Mouse (Mus musculus): ENCODE data around the gene Mettl21a.
A peak's percentile ranks its signal among the peaks of the same experiment; 100 is the strongest.
"Not testable (repeated sequence)": the region's sequence is repeated elsewhere in the genome, so short reads cannot be mapped to it uniquely, and the experiment has no call there.

Gene Mettl21a

DNA sequence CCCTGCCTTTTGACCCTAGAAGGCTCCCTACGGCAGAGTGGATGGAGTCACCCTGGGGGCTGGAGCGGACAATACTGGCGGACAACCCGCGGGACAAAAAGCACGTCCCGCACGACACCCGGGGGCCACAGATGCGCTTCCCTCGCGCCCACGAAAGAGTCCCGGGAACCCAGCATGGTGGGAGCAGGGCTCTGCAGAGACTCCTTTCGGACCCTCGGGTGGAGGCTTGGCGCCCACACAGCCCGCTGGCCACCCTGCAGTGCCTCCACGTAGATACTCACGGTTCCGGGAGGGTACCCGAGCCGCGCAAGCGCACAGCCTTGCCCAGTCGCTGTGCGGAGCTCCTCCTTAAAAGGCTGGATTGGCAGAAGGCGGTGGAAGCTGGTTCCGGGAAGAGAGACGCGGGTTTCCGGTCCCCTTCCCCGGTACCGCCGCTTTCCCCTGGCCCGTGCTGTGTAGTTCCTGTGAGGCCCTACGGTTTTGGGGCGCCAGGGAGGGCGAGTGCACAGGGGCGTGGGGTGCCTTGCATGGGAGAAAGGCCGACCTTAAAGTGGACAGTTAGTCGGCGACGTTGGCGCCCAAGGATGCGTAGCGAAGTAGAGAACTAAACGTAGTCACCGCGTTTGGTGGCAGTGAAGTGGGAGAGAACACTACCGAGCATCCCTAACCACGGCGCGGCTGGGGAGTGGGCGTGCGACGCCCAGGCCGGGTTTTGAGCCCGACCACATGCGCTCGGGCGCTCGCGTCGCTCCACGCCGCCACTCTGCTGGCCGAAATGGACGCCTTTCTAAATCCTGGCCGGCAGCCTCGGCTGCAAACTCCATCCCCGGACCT lies at the start of gene Mettl21a:
Mettl21a (minus strand) TSS at position 362 of the 834 bp plus-strand sequence.
- peak; percentile 98 for DNase-seq (ENCODE audit: low read depth, low spot score)

DNA sequence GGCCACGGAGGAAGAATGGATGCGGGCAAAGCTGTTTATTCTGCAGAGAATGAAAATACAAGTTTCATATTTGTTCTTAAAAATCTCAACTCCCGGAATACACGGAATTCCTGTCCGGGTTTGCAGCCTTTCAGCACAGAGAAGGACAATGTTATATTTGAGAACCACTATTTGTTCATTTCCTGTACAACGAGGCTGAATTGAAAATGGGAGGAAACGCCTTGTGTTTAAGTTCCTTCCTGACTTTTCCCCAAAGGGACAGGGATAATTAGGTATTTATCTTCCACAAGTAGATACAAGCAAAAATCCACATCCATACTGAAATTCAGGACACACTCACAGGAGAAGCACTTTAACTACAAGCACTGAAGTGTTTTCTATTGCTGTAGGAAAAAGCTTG lies 41.8 kb upstream of the Mettl21a start:
- no peak for DNase-seq (ENCODE audit: low read depth, low spot score)

- DNase-seq (ENCODE audit: low read depth, low spot score) = peak; percentile 25
Observed at GRCm38 (mm10) chr1:64656423-64657129, 39.5 kb upstream of the Mettl21a start.

GRCm38 (mm10) chr1:64655415-64655814 lies 38.4 kb upstream of the Mettl21a start:
- DNase-seq (ENCODE audit: low read depth, low spot score) = no peak

DNA sequence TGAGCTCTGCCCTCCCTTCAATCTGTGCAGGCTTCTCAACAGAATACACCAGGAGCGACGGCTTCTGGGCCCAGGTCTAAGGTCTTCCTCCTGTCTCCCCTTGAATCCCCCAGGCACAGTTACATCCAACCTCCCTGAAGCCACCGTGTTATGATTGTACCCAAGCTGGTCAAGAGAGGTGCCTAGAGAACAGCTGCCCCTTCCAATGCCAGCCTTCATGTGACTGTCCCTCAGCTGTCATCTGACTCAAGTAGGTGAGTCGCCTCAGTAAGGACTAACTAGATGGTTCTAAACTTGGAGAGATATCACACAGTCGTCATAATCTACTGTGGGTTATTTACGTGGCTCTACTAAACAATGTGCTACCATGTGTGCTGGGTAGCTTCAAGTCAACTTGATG lies 36.7 kb upstream of the Mettl21a start:
- no peak for DNase-seq (ENCODE audit: low read depth, low spot score)

DNA sequence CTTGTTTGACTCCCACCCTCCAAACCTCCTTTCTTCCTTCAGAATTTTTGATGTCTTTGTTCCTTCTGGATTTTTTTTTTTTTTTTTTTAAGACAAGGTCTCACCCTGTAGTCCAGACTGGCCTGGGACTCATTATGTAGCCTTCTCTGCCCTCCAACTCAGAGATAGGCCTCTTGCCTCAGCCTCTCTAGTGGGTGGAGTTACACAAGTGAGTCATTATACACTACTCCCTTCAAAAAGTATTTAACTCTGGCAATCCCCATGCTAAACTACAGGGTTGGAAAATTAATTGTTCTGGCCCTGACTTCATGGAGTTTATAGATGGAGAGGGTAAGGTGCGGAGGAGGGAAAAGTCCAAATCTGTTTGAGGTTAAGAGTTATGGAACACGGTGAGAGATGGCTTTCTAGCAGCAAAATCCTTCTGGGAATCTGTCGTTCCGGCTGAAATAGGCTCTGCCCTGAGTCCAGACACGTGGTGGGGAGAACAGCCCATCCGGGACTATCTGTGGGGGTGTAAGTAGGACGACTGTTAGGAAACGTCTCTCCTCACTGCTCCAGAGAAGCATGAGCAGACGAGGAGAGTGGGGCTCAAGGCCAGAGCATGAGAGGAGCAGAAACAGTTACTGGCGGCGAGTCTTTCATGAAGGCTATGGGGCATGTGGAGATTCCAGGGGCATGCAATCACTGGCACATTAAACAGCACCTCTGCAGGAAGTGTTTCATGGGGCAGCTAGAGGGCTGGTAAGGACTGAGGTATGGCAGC lies 32.5 kb upstream of the Mettl21a start:
- DNase-seq (ENCODE audit: low read depth, low spot score) = no peak

- DNase-seq (ENCODE audit: low read depth, low spot score) = peak; percentile 29
Observed at GRCm38 (mm10) chr1:64644513-64644912, 27.5 kb upstream of the Mettl21a start.

- DNase-seq (ENCODE audit: low read depth, low spot score) = not testable (repeated sequence)
Observed at GRCm38 (mm10) chr1:64642541-64642940, 25.5 kb upstream of the Mettl21a start.

GRCm38 (mm10) chr1:64641069-64641468 lies 24.0 kb upstream of the Mettl21a start:
- DNase-seq (ENCODE audit: low read depth, low spot score) = peak; percentile 42

- DNase-seq (ENCODE audit: low read depth, low spot score) = no peak
Observed at GRCm38 (mm10) chr1:64639279-64639678, 22.2 kb upstream of the Mettl21a start.

GRCm38 (mm10) chr1:64635624-64636023 lies 18.6 kb upstream of the Mettl21a start:
- DNase-seq (ENCODE audit: low read depth, low spot score) = no peak

DNA sequence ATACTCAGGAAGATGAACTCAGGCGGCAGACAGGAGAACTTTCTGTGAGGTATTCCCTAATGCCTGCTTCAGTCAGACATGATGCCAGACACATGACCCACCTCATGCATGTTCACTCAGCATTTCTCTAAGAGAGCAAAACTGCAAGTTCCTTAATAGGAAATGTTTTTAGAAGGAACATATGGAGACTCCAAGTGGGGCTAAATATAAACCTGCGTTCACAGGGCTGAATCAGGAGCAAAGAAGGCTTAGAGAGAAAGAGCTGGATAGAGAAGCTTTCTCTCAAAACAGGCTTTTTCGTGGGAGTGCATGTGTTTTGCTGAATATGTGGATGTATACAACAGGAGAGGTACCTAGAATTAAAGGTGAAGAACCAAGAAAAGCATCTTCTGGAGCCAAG lies 16.2 kb upstream of the Mettl21a start:
- DNase-seq (ENCODE audit: low read depth, low spot score) = peak; percentile 88

DNA sequence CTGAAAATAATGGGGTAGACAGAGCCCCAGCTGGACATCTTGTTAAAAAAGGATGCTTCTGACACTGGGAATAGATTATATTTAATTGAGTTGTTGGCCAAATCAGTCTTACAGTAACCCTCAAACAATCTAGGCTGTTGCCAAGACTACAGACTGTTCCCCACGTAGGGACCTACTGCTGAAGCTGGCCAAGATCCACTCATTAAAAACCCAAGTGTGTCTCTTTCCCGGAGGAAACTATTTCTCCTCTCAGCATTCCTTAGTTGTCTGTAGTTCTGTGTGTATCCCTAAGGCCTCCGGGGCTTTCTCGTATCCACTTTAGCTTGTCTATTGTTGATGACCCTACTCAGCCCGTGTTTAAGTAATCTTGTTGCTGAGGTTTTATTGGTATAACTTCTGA lies 14.5 kb upstream of the Mettl21a start:
- no peak for DNase-seq (ENCODE audit: low read depth, low spot score)

DNA sequence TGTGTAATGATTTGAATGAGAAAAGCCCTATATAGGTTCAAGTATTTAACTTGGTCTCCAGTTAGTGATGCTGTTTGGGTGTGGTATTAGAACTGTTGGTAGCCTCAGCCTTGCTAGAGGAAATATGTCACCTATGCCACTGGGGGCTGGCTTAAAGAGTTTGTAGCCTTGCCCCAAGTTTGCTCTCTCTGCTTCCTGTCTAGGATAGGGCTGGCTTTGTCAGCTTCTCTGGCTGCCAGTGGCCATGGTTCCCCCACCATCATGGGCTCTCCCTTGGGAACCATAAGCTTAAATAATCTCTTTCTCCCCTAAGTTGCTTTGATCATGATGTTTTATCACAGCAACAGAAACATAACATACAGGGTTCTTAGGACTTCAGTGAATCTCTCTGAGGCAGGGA lies 8.2 kb upstream of the Mettl21a start:
- DNase-seq (ENCODE audit: low read depth, low spot score) = no peak

- peak; percentile 82 for DNase-seq (ENCODE audit: low read depth, low spot score)
Observed at GRCm38 (mm10) chr1:64623558-64624435, 6.8 kb upstream of the Mettl21a start.

- DNase-seq (ENCODE audit: low read depth, low spot score) = peak; percentile 72
Observed at GRCm38 (mm10) chr1:64621116-64621515, 4.1 kb upstream of the Mettl21a start.

DNA sequence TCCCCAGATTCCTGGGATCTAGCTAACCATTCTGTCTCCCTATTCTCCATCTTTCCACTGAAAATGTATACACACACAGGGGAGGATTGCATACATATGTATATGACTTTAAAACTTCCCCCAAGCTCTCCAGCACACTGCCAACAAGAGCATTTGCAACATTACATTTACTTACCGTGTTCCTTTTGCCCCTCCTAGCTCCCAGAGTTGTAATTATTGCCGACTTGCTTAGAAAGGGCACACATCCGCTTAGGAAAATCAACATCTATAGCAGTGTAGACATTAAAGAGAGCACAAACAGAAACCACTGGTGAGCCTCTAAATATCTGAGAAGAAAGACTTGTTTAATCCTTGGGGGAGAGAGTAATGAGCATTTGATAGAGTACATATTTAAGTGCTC lies 1.2 kb upstream of the Mettl21a start:
- DNase-seq (ENCODE audit: low read depth, low spot score) = no peak

DNA sequence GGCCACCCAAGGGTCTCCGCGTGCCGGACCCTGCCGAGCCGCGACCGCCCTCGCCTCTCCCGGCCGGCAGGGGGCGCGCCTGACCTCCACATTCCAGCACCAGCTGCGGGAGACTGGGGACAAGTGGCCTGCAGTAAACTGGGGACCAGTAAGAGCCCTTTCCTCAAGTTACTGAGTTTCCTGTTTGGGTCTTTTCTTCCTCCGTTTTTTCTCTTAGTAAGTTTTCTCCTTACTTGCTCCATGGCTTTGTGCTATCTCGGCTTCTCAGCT lies 608 bp upstream of the Mettl21a start:
- DNase-seq (ENCODE audit: low read depth, low spot score) = peak; percentile 89

GRCm38 (mm10) chr1:64616531-64616880 lies 536 bp downstream of the Mettl21a start:
- DNase-seq (ENCODE audit: low read depth, low spot score) = peak; percentile 61

DNA sequence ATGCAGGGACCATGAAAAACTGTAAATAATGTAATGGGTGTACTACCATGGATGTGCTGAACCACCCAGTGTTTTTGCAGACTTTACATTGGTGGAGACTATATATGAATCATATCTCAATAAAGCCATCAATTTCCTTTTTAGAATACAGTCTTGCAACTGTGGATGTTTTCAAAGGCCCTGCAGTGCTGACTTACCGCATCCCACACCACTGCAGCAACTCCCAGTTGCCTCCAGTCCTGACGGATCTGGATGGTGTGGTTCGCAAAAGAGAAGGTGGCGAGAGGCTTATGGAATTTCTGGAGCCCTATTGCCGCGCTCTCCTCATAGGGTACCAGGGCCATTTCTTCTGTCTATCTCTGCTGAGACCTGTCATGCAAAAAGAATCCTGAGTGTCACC lies 966 bp downstream of the Mettl21a start:
- no peak for DNase-seq (ENCODE audit: low read depth, low spot score)

DNA sequence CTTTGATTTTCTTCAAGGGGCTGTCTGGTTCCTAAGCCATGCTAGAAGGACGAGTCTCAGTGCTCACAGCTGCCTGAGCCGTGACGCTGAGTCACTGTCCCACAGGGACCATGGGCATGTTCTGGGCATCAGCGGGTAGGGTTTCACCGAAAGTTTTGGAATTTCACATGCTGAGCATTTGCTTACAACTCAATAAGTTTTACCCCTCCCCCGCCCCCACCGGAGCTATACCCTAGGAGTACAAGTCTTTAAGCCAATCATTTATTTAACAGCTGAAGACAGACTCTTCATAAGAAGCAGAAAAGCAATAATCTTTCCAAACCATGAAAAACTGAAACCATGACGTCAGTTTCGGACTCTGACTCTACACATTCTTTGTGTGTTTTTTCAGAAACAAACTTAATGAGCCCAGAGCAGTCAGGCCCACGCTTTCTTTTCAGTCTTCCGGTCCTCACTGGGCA lies 1.5 kb downstream of the Mettl21a start:
- no peak for DNase-seq (ENCODE audit: low read depth, low spot score)
